Comparison of ENCODE assay signal across 11 mouse cellular contexts in the genomic region with DNA sequence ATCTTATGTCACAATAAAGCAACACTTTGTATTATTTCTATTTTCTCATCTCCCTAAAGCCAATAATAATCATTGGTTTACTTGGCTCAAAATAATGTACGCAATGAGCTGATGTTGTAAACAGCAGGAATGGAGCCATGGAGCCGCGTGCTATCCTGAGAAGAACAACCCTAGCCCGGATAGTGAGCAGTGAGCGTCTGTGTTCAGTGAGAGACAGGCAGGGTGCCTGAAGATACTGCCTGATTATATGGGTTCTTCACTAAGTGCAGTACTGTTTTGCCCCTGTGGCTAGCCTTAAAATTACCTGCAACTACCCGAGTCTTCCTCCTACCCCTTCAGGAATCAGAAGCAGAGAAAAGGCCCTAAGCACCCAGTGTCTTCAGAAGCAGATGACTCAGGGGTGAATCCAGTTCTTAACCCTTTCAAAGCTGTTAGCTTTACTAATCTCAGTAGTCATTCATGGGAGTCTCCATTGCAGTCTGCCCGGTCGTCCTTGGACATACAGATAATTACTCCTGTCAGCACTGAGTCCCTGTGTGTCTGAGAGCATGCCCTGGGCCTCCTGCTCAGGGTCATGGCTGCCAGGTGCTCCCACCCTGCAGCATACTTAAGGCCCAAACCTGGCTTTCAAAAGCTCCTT. TPM values are rescaled to one million over a fixed set of nuclear protein-coding genes. Genes with fewer than 3 reads are reported as not detected.
DNase-seq lines count a peak whose midpoint lies in the region; ATAC-seq and TF ChIP-seq lines count a peak whose summit lies in the region.
"Had no signal": no experiment of that assay in that cellular context is flagged by ENCODE, and none has a peak within 500 bp of the region (broad histone marks: within the 10 kb centered on the region; RNA-seq: fewer than 3 reads in every experiment).

No protein-coding gene starts in this region.

- WGBS in heart, postnatal 0 days = 41% methylated on average over 8 of the region's 8 CpGs
- WGBS in heart, embryonic 11.5 days (ENCODE audit: insufficient replicate concordance) = 38% methylated on average over 8 of the region's 8 CpGs
- 35% methylated on average over 8 of the region's 8 CpGs for WGBS in embryonic facial prominence, embryonic 10.5 days
- WGBS in hindbrain, embryonic 13.5 days = 35% methylated on average over 8 of the region's 8 CpGs
- WGBS in neural tube, embryonic 12.5 days = 31% methylated on average over 8 of the region's 8 CpGs
- 65% methylated on average over 8 of the region's 8 CpGs for WGBS in heart, adult 2 months

- no peak overlapping the region for H3K4me2 ChIP-seq in heart, postnatal 0 days (ENCODE audit: low read depth, low read length)
- H3K4me2 ChIP-seq in heart, embryonic 11.5 days = no peak overlapping the region
- H3K4me2 ChIP-seq in hindbrain, embryonic 13.5 days = no peak overlapping the region
- H3K4me2 ChIP-seq in neural tube, embryonic 12.5 days (replicated peaks) = no peak overlapping the region
- H3K4me2 ChIP-seq: kidney, embryonic 15.5 days had no signal

- no peak overlapping the region for H3K4me3 ChIP-seq in heart, postnatal 0 days (ENCODE audit: low read depth, low read length)
- H3K4me3 ChIP-seq in heart, embryonic 11.5 days (ENCODE audit: low read depth, low read length) = no peak overlapping the region
- H3K4me3 ChIP-seq in embryonic facial prominence, embryonic 10.5 days = no peak overlapping the region
- no peak overlapping the region for H3K4me3 ChIP-seq in hindbrain, embryonic 13.5 days
- no peak overlapping the region for H3K4me3 ChIP-seq in neural tube, embryonic 12.5 days
- H3K4me3 ChIP-seq in heart, adult 2 months = no peak overlapping the region
- H3K4me3 ChIP-seq: kidney, embryonic 15.5 days; myocyte had no signal

- TF ChIP-seq EP300 in heart, postnatal 0 days (IDR thresholded peaks at IDR 0.05; ENCODE audit: low read depth) = no peak
- no peak for TF ChIP-seq EP300 in heart, adult 2 months (IDR thresholded peaks at IDR 0.05; ENCODE audit: insufficient read depth, low read depth, low read length)

- ATAC-seq in heart, postnatal 0 days (ENCODE audit: insufficient read depth, low read depth) = peak; percentile 24; the same call in 1 of the 2 replicates
- ATAC-seq in heart, embryonic 11.5 days (replicated peaks; ENCODE audit: insufficient number of reproducible peaks, low FRiP score, low TSS enrichment) = no peak
- ATAC-seq in hindbrain, embryonic 13.5 days (ENCODE audit: low FRiP score) = 0 out of 2 replicates have a peak, but pooled peaks have one; percentile 55
- ATAC-seq in neural tube, embryonic 12.5 days (ENCODE audit: low FRiP score, low read depth) = peak; percentile 48

- peaks cover 8% of the 10 kb centered on the region; the same call in 1 of the 2 replicates for H3K4me1 ChIP-seq in heart, postnatal 0 days (ENCODE audit: control insufficient read depth, insufficient read depth)
- peaks cover 16% of the 10 kb centered on the region for H3K4me1 ChIP-seq in heart, embryonic 11.5 days (ENCODE audit: control insufficient read depth, insufficient read depth, low read length)
- H3K4me1 ChIP-seq in embryonic facial prominence, embryonic 10.5 days = peaks cover 29% of the 10 kb centered on the region
- peaks cover 35% of the 10 kb centered on the region for H3K4me1 ChIP-seq in hindbrain, embryonic 13.5 days (replicated peaks)
- H3K4me1 ChIP-seq in neural tube, embryonic 12.5 days = peaks cover 24% of the 10 kb centered on the region
- no peaks in the 10 kb centered on the region for H3K4me1 ChIP-seq in heart, adult 2 months (ENCODE audit: control insufficient read depth, insufficient read depth, low read length)

- no peaks in the 10 kb centered on the region for H3K36me3 ChIP-seq in heart, postnatal 0 days (replicated peaks; ENCODE audit: control insufficient read depth, insufficient read depth, low read length)
- H3K36me3 ChIP-seq in heart, embryonic 11.5 days (ENCODE audit: control insufficient read depth, insufficient read depth, low read length) = no peaks in the 10 kb centered on the region
- H3K36me3 ChIP-seq in embryonic facial prominence, embryonic 10.5 days (replicated peaks) = no peaks in the 10 kb centered on the region
- H3K36me3 ChIP-seq in hindbrain, embryonic 13.5 days = peaks cover 3% of the 10 kb centered on the region; the same call in 1 of the 2 replicates
- no peaks in the 10 kb centered on the region for H3K36me3 ChIP-seq in neural tube, embryonic 12.5 days
- H3K36me3 ChIP-seq in heart, adult 2 months (ENCODE audit: control insufficient read depth, insufficient read depth, low read length) = no peaks in the 10 kb centered on the region

- no peaks in the 10 kb centered on the region for H3K9me3 ChIP-seq in heart, postnatal 0 days (replicated peaks; ENCODE audit: control insufficient read depth, low read length)
- H3K9me3 ChIP-seq in heart, embryonic 11.5 days (replicated peaks; ENCODE audit: control insufficient read depth, low read length) = no peaks in the 10 kb centered on the region
- H3K9me3 ChIP-seq in embryonic facial prominence, embryonic 10.5 days = no peaks in the 10 kb centered on the region
- no peaks in the 10 kb centered on the region for H3K9me3 ChIP-seq in hindbrain, embryonic 13.5 days
- no peaks in the 10 kb centered on the region for H3K9me3 ChIP-seq in neural tube, embryonic 12.5 days
- H3K9me3 ChIP-seq: kidney, embryonic 15.5 days had no signal

- intact Hi-C loops in heart, adult 2 months (cut with DNase I) = no loop called here

- no peak overlapping the region for H3K9ac ChIP-seq in heart, postnatal 0 days (replicated peaks; ENCODE audit: low read depth, low read length)
- no peak overlapping the region for H3K9ac ChIP-seq in heart, embryonic 11.5 days (ENCODE audit: low read depth, low read length)
- no peak overlapping the region for H3K9ac ChIP-seq in hindbrain, embryonic 13.5 days
- H3K9ac ChIP-seq in neural tube, embryonic 12.5 days = no peak overlapping the region
- no peak overlapping the region for H3K9ac ChIP-seq in heart, adult 2 months (ENCODE audit: low read depth, low read length)
- H3K9ac ChIP-seq: kidney, embryonic 15.5 days had no signal

- H3K27ac ChIP-seq in heart, postnatal 0 days (ENCODE audit: low read depth) = no peak overlapping the region
- no peak overlapping the region for H3K27ac ChIP-seq in heart, embryonic 11.5 days (ENCODE audit: low read depth, low read length)
- H3K27ac ChIP-seq in embryonic facial prominence, embryonic 10.5 days (replicated peaks) = peak overlapping the region; percentile 67
- H3K27ac ChIP-seq in hindbrain, embryonic 13.5 days = peak overlapping the region; percentile 70
- no peak overlapping the region for H3K27ac ChIP-seq in neural tube, embryonic 12.5 days
- H3K27ac ChIP-seq in heart, adult 2 months = no peak overlapping the region
- H3K27ac ChIP-seq: kidney, embryonic 15.5 days had no signal

- TF ChIP-seq POLR2A in heart, adult 2 months (IDR thresholded peaks at IDR 0.05; ENCODE audit: insufficient read depth, low read depth, low read length) = no peak

- H3K27me3 ChIP-seq in heart, postnatal 0 days (ENCODE audit: control insufficient read depth, insufficient read depth, low read length) = no peaks in the 10 kb centered on the region
- H3K27me3 ChIP-seq in heart, embryonic 11.5 days (ENCODE audit: control insufficient read depth, insufficient read depth, low read length) = no peaks in the 10 kb centered on the region
- no peaks in the 10 kb centered on the region for H3K27me3 ChIP-seq in embryonic facial prominence, embryonic 10.5 days (replicated peaks; ENCODE audit: low read depth, poor library complexity, severe bottlenecking)
- no peaks in the 10 kb centered on the region for H3K27me3 ChIP-seq in hindbrain, embryonic 13.5 days
- H3K27me3 ChIP-seq in neural tube, embryonic 12.5 days (replicated peaks) = no peaks in the 10 kb centered on the region
- no peaks in the 10 kb centered on the region for H3K27me3 ChIP-seq in heart, adult 2 months (ENCODE audit: control insufficient read depth, insufficient read depth, low read length)
- H3K27me3 ChIP-seq: kidney, embryonic 15.5 days had no signal

- H3K79me2 ChIP-seq in heart, adult 2 months (replicated peaks; ENCODE audit: control insufficient read depth, insufficient read depth, low read length) = no peaks in the 10 kb centered on the region

- no peak for DNase-seq in heart, postnatal 0 days (ENCODE audit: low spot score)
- no peak for DNase-seq in embryonic facial prominence, embryonic 10.5 days (ENCODE audit: low spot score)
- DNase-seq in thymus, postnatal 10 days (ENCODE audit: low spot score in 2 of 2) = no peak
- DNase-seq in ovary, postnatal 36 days (ENCODE audit: low spot score) = no peak
- no peak for DNase-seq in heart, adult 2 months
- DNase-seq: thymus, adult 18-20 months had no signal

- no peak for TF ChIP-seq CTCF in heart, postnatal 0 days (IDR thresholded peaks at IDR 0.05; ENCODE audit: low read depth)
- TF ChIP-seq CTCF in heart, adult 2 months (IDR thresholded peaks at IDR 0.05) = no peak

RNA-seq across cellular contexts. Expression of gene Hbp1, which starts 55.1 kb away (rescaled TPM):
- total RNA-seq in heart, postnatal 0 days (2014; rRNA removed; ENCODE audit: low replicate concordance) = 153 and 187 TPM in 2 replicates
- 97.9 and 127 TPM in 2 replicates for polyA plus RNA-seq in heart, postnatal 0 days (2015; fragmentation: Nextera tagmentation; extraction: Ambion mirVana)
- polyA plus RNA-seq in heart, embryonic 11.5 days (2014; fragmentation: Nextera tagmentation; extraction: Ambion mirVana) = 85.3 and 95.1 TPM in 2 replicates
- 92.9 and 103 TPM in 2 replicates for polyA plus RNA-seq in embryonic facial prominence, embryonic 10.5 days (2016; fragmentation: Nextera tagmentation; extraction: Ambion mirVana)
- 66.7 and 68.0 TPM in 2 replicates for polyA plus RNA-seq in hindbrain, embryonic 13.5 days (2015; fragmentation: Nextera tagmentation; extraction: Ambion mirVana)
- 92.9 and 95.8 TPM in 2 replicates for polyA plus RNA-seq in neural tube, embryonic 12.5 days (2016; fragmentation: Nextera tagmentation; extraction: Ambion mirVana)
- total RNA-seq in heart, adult 2 months (2021) = 10 to 100 TPM; 58.2 to 67.2 TPM
- 65.4 and 108 TPM in 2 replicates for polyA plus RNA-seq in heart, adult 2 months (2012; rRNA removed)

Comparison
In these comparisons a context has a peak if more than half of its experiments do, and no peak if none do; other contexts are left out.
1. H3K27ac ChIP-seq: peak in embryonic facial prominence, embryonic 10.5 days (single experiment) and hindbrain, embryonic 13.5 days (single experiment); none in heart, postnatal 0 days (single experiment), heart, embryonic 11.5 days (single experiment), neural tube, embryonic 12.5 days (single experiment) and heart, adult 2 months (single experiment).